ENCODE assay signal across 8 mouse cellular contexts in the genomic region with DNA sequence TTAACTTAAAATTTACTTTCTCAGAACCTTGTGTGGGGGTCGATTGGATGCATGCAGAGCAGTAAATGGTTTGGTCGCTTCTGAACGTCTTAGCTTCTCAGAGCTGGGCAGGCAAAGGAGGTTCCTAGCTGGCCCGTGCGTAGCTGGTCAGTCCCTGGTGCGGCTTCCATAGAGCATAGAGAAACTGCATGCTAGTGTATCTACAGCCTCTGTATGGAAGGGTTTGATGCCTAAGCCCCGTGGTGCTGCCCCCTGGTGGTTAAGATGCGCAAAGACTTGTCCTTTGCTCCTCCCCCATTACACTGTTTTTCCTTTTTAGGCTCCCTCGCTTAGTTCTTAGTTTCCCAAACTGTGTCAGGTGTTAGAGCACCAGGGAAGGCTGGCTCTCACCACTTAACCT. TPM values are rescaled to one million over a fixed set of nuclear protein-coding genes. Genes with fewer than 3 reads are reported as not detected.
A peak's percentile ranks its signal among the peaks of the same experiment; 100 is the strongest.
DNase-seq lines count a peak whose midpoint lies in the region; ATAC-seq and TF ChIP-seq lines count a peak whose summit lies in the region.

No protein-coding gene starts in this region.

- no peak overlapping the region for H3K27ac ChIP-seq in embryonic facial prominence, embryonic 14.5 days (replicated peaks; ENCODE audit: low read depth, low read length)
- peak overlapping the region; percentile 15 for H3K27ac ChIP-seq in heart, adult 2 months
- peak overlapping the region; percentile 27; the same call in 1 of the 2 replicates for H3K27ac ChIP-seq in kidney, adult 2 months (ENCODE audit: insufficient read depth, low read depth, low read length)
- no peak overlapping the region for H3K27ac ChIP-seq in limb, embryonic 12.5 days
- peak overlapping the region; percentile 56; the same call in 1 of the 2 replicates for H3K27ac ChIP-seq in midbrain, embryonic 14.5 days (replicated peaks; ENCODE audit: low read depth, low read length)

- H3K79me2 ChIP-seq in heart, adult 2 months (replicated peaks; ENCODE audit: control insufficient read depth, insufficient read depth, low read length) = peaks cover 8% of the 10 kb centered on the region

- H3K36me3 ChIP-seq in embryonic facial prominence, embryonic 14.5 days (ENCODE audit: control insufficient read depth, insufficient read depth, low read length) = no peaks in the 10 kb centered on the region
- peaks cover 18% of the 10 kb centered on the region for H3K36me3 ChIP-seq in heart, adult 2 months (ENCODE audit: control insufficient read depth, insufficient read depth, low read length)
- H3K36me3 ChIP-seq in kidney, adult 2 months (ENCODE audit: control insufficient read depth, insufficient read depth, low read length) = no peaks in the 10 kb centered on the region
- 0 out of 2 replicates have a peak, but pooled peaks cover 6% of the 10 kb centered on the region for H3K36me3 ChIP-seq in limb, embryonic 12.5 days
- no peaks in the 10 kb centered on the region for H3K36me3 ChIP-seq in midbrain, embryonic 14.5 days (ENCODE audit: control insufficient read depth, insufficient read depth, low read length)

- TF ChIP-seq CTCF in heart, adult 2 months (IDR thresholded peaks at IDR 0.05) = peak; percentile 100; the same call in 1 of the 2 replicates
- peak; percentile 93 for TF ChIP-seq CTCF in kidney, adult 2 months (conservative IDR thresholded peaks at IDR 0.05; ENCODE audit: insufficient read depth, insufficient read length, low read depth, low read length)

- TF ChIP-seq POLR2A in heart, adult 2 months (IDR thresholded peaks at IDR 0.05; ENCODE audit: insufficient read depth, low read depth, low read length) = peak; percentile 51; the same call in 1 of the 2 replicates
- TF ChIP-seq POLR2A in kidney, adult 2 months (IDR thresholded peaks at IDR 0.05; ENCODE audit: low read depth, low read length) = no peak

- 2% methylated on average over 9 of the region's 9 CpGs for WGBS in embryonic facial prominence, embryonic 14.5 days
- 3% methylated on average over 9 of the region's 9 CpGs for WGBS in heart, adult 2 months
- 2% methylated on average over 9 of the region's 9 CpGs for WGBS in kidney, adult 2 months
- 5% methylated on average over 9 of the region's 9 CpGs for WGBS in limb, embryonic 12.5 days
- under 1% methylated on average over 9 of the region's 9 CpGs for WGBS in midbrain, embryonic 14.5 days

- intact Hi-C loops in heart, adult 2 months (cut with DNase I) = loop anchor here (1.0 to 10.0 kb wide), 10 partner anchors 38 to 781 kb away; a partner anchor contains a TSS

- H3K4me1 ChIP-seq in embryonic facial prominence, embryonic 14.5 days (ENCODE audit: control insufficient read depth, insufficient read depth, low read length) = peaks cover 22% of the 10 kb centered on the region
- peaks cover 11% of the 10 kb centered on the region for H3K4me1 ChIP-seq in heart, adult 2 months (ENCODE audit: control insufficient read depth, insufficient read depth, low read length)
- peaks cover 3% of the 10 kb centered on the region; the same call in 1 of the 2 replicates for H3K4me1 ChIP-seq in kidney, adult 2 months (ENCODE audit: control insufficient read depth, insufficient read depth, low read length)
- peaks cover 30% of the 10 kb centered on the region for H3K4me1 ChIP-seq in limb, embryonic 12.5 days (replicated peaks)
- H3K4me1 ChIP-seq in midbrain, embryonic 14.5 days (ENCODE audit: control insufficient read depth, insufficient read depth, low read length) = peaks cover 45% of the 10 kb centered on the region

- peak; percentile 83; the same call in 1 of the 2 replicates for TF ChIP-seq EP300 in heart, adult 2 months (IDR thresholded peaks at IDR 0.05; ENCODE audit: insufficient read depth, low read depth, low read length)

- H3K27me3 ChIP-seq in embryonic facial prominence, embryonic 14.5 days (replicated peaks; ENCODE audit: control insufficient read depth, insufficient read depth, low read length) = no peaks in the 10 kb centered on the region
- H3K27me3 ChIP-seq in heart, adult 2 months (ENCODE audit: control insufficient read depth, insufficient read depth, low read length) = no peaks in the 10 kb centered on the region
- no peaks in the 10 kb centered on the region for H3K27me3 ChIP-seq in kidney, adult 2 months (replicated peaks; ENCODE audit: control insufficient read depth, insufficient read depth, low read length)
- no peaks in the 10 kb centered on the region for H3K27me3 ChIP-seq in limb, embryonic 12.5 days
- H3K27me3 ChIP-seq in midbrain, embryonic 14.5 days (ENCODE audit: control insufficient read depth, insufficient read depth, low read length) = no peaks in the 10 kb centered on the region

- H3K9ac ChIP-seq in embryonic facial prominence, embryonic 14.5 days (ENCODE audit: low read depth, low read length) = peak overlapping the region; percentile 37; the same call in 1 of the 2 replicates
- 0 out of 2 replicates have a peak overlapping the region, but pooled peaks have one; percentile 23 for H3K9ac ChIP-seq in heart, adult 2 months (ENCODE audit: low read depth, low read length)
- H3K9ac ChIP-seq in limb, embryonic 12.5 days (replicated peaks) = no peak overlapping the region
- peak overlapping the region; percentile 2; the same call in 1 of the 2 replicates for H3K9ac ChIP-seq in midbrain, embryonic 14.5 days (replicated peaks; ENCODE audit: low read length)

- peak; percentile 92 for DNase-seq in 416B (ENCODE audit: low read depth)
- peak; percentile 66 to 79 for DNase-seq in adrenal gland, postnatal 4 days (ENCODE audit: low spot score in 2 of 2)
- peak; percentile 92 for DNase-seq in embryonic facial prominence, embryonic 14.5 days (ENCODE audit: low spot score)
- DNase-seq in heart, adult 2 months = peak; percentile 83
- DNase-seq in kidney, adult 2 months = peak; percentile 90
- DNase-seq in midbrain, embryonic 14.5 days = peak; percentile 93
- DNase-seq in spleen, adult 12 weeks (ENCODE audit: low spot score) = peak; percentile 82

- peak; percentile 47 for ATAC-seq in embryonic facial prominence, embryonic 14.5 days (ENCODE audit: low read depth)
- peak; percentile 70; the same call in 1 of the 2 replicates for ATAC-seq in limb, embryonic 12.5 days (ENCODE audit: insufficient number of reproducible peaks, insufficient read depth, low FRiP score, low TSS enrichment, low read depth)
- peak; percentile 51 for ATAC-seq in midbrain, embryonic 14.5 days (ENCODE audit: low FRiP score, low TSS enrichment)

- no peaks in the 10 kb centered on the region for H3K9me3 ChIP-seq in embryonic facial prominence, embryonic 14.5 days (ENCODE audit: control insufficient read depth, low read length)
- H3K9me3 ChIP-seq in limb, embryonic 12.5 days = no peaks in the 10 kb centered on the region
- no peaks in the 10 kb centered on the region for H3K9me3 ChIP-seq in midbrain, embryonic 14.5 days (ENCODE audit: control insufficient read depth, low read length)

- H3K4me3 ChIP-seq in embryonic facial prominence, embryonic 14.5 days (ENCODE audit: low read depth, low read length) = peak overlapping the region; percentile 85
- peak overlapping the region; percentile 94 for H3K4me3 ChIP-seq in heart, adult 2 months
- peak overlapping the region; percentile 37; the same call in 1 of the 2 replicates for H3K4me3 ChIP-seq in kidney, adult 2 months (ENCODE audit: insufficient read depth, low read depth, low read length)
- H3K4me3 ChIP-seq in limb, embryonic 12.5 days (replicated peaks) = peak overlapping the region; percentile 91
- H3K4me3 ChIP-seq in midbrain, embryonic 14.5 days (replicated peaks; ENCODE audit: low read depth, low read length) = peak overlapping the region; percentile 85

- H3K4me2 ChIP-seq in embryonic facial prominence, embryonic 14.5 days (ENCODE audit: low read depth, low read length) = peak overlapping the region; percentile 79
- peak overlapping the region; percentile 74 for H3K4me2 ChIP-seq in limb, embryonic 12.5 days
- H3K4me2 ChIP-seq in midbrain, embryonic 14.5 days (ENCODE audit: low read length) = peak overlapping the region; percentile 71

RNA-seq across cellular contexts. Expression of a gene that starts 2.1 kb away (rescaled TPM):
- total RNA-seq in adrenal gland, postnatal 4 days (2021) = 10 to 100 TPM; 25.6 to 25.9 TPM
- 15.3 and 16.2 TPM in 2 replicates for polyA plus RNA-seq in embryonic facial prominence, embryonic 14.5 days (2014; fragmentation: Nextera tagmentation; extraction: Ambion mirVana)
- total RNA-seq in heart, adult 2 months (2021) = 10 to 100 TPM; 17.8 to 19.5 TPM
- 4.3 and 9.1 TPM in 2 replicates for polyA plus RNA-seq in heart, adult 2 months (2012; rRNA removed)
- 6.5 and 7.0 TPM in 2 replicates for polyA plus RNA-seq in kidney, adult 2 months (2012; rRNA removed)
- polyA plus RNA-seq in limb, embryonic 12.5 days (2016; fragmentation: Nextera tagmentation; extraction: Ambion mirVana) = 12.3 and 14.6 TPM in 2 replicates
- polyA plus RNA-seq in midbrain, embryonic 14.5 days (2014; fragmentation: Nextera tagmentation; extraction: Ambion mirVana) = 22.5 and 28.3 TPM in 2 replicates

Comparison
In these comparisons a context has a peak if more than half of its experiments do, and no peak if none do; other contexts are left out.
1. H3K27ac ChIP-seq: peak in heart, adult 2 months (single experiment), kidney, adult 2 months (single experiment) and midbrain, embryonic 14.5 days (single experiment); none in embryonic facial prominence, embryonic 14.5 days (single experiment) and limb, embryonic 12.5 days (single experiment).
2. H3K4me3 ChIP-seq: peak in every context shown above with its lines; median percentile 94 in heart, adult 2 months; 91 in limb, embryonic 12.5 days; 85 in embryonic facial prominence, embryonic 14.5 days; 85 in midbrain, embryonic 14.5 days; 37 in kidney, adult 2 months.
3. Peak in every context shown above with its lines, with median percentiles within 50 percentile points of each other: DNase-seq, ATAC-seq and H3K4me2 ChIP-seq.